Mouse (Mus musculus) CH12.LX (cell line): ENCODE data around the gene Slc6a16. TPM values are rescaled to one million over a fixed set of nuclear protein-coding genes. Genes with fewer than 3 reads are reported as not detected.

ENCODE experiments used
- DNase-seq: peaks from one replicate; pipeline ENCODE4 v3.0.0-alpha.2; 2013; ENCODE audit errors: extremely low read depth
- H3K27ac ChIP-seq: 2 replicates; pipeline ENCODE4 v1.5.1; 2012; ENCODE audit warnings: low read depth, mild to moderate bottlenecking, control low read depth, moderate library complexity; ENCODE audit not compliant: insufficient read depth
- H3K27me3 ChIP-seq: replicated peaks from 2 replicates; pipeline ENCODE3; 2012; ENCODE audit warnings: inconsistent platforms
- H3K36me3 ChIP-seq, 2 experiments: replicated peaks in 1 of 2; 2 replicates each; pipeline versions ENCODE3 to v1.6.1; 2012; ENCODE audit warnings: inconsistent platforms in 1 of 2, low read length in 1 of 2, mild to moderate bottlenecking in 1 of 2, mixed read lengths in 1 of 2, moderate library complexity in 1 of 2; ENCODE audit not compliant: control insufficient read depth in 1 of 2, insufficient read depth in 1 of 2
- H3K4me1 ChIP-seq, 2 experiments: 2 replicates each; pipeline ENCODE4 v1.6.1; 2012; ENCODE audit warnings: inconsistent platforms in 1 of 2, moderate library complexity in 1 of 2; ENCODE audit not compliant: insufficient read depth in 2 of 2, control insufficient read depth in 1 of 2
- H3K4me2 ChIP-seq: 2 replicates; pipeline ENCODE4 v1.6.1; 2012; ENCODE audit warnings: low read depth, mild to moderate bottlenecking, control low read depth; ENCODE audit not compliant: poor library complexity, insufficient read depth, severe bottlenecking
- H3K4me3 ChIP-seq, 3 experiments: fragments of 150-350 bp in 1 of 3; sonication (generic) in 1 of 3; replicated peaks in 1 of 3; 2 replicates each; pipeline versions ENCODE3 to v1.5.1; 2011 to 2012; ENCODE audit warnings: low read depth in 2 of 3, low read length in 2 of 3, mild to moderate bottlenecking in 2 of 3, moderate library complexity in 2 of 3, control low read depth in 1 of 3, improper control_type of control experiment in 1 of 3, inconsistent platforms in 1 of 3, mixed read lengths in 1 of 3; ENCODE audit not compliant: poor library complexity in 1 of 3
- H3K79me2 ChIP-seq: replicated peaks from 2 replicates; pipeline ENCODE4 v1.6.1; 2012; ENCODE audit warnings: mild to moderate bottlenecking, moderate library complexity; ENCODE audit not compliant: control insufficient read depth, poor library complexity, insufficient read depth, severe bottlenecking; ENCODE audit errors: extremely low read depth
- H3K9ac ChIP-seq: 2 replicates; pipeline ENCODE4 v1.6.1; 2012; ENCODE audit warnings: low read depth, mild to moderate bottlenecking, control low read depth, moderate library complexity; ENCODE audit not compliant: insufficient read depth
- H3K9me3 ChIP-seq: replicated peaks from 2 replicates; pipeline ENCODE3; 2012; ENCODE audit warnings: low read length, inconsistent platforms, mixed read lengths
- CHD1 ChIP-seq: IDR thresholded peaks from 2 replicates; pipeline ENCODE4 v1.6.1; 2012; ENCODE audit warnings: low read depth, low read length, improper control_type of control experiment, inconsistent platforms
- E2F4 ChIP-seq: IDR thresholded peaks from 2 replicates; pipeline ENCODE4 v1.6.1; 2011; ENCODE audit warnings: low read depth, low read length, improper control_type of control experiment; ENCODE audit not compliant: insufficient replicate concordance
- ELF1 ChIP-seq: IDR thresholded peaks from 2 replicates; pipeline ENCODE4 v1.6.1; 2014; ENCODE audit warnings: low read depth, mild to moderate bottlenecking, inconsistent platforms, low read length, improper control_type of control experiment
- ETS1 ChIP-seq: conservative IDR thresholded peaks from 2 replicates; pipeline ENCODE4 v1.6.1; 2012; ENCODE audit warnings: low read depth, mild to moderate bottlenecking, inconsistent platforms, low read length, improper control_type of control experiment, moderate library complexity
- GABPA ChIP-seq: IDR thresholded peaks from 2 replicates; pipeline ENCODE4 v1.6.1; 2012; ENCODE audit warnings: low read depth, low read length, improper control_type of control experiment, inconsistent platforms; ENCODE audit not compliant: insufficient replicate concordance
- HCFC1 ChIP-seq: IDR thresholded peaks from 2 replicates; pipeline ENCODE4 v1.6.1; 2012; ENCODE audit warnings: low read depth, mild to moderate bottlenecking, inconsistent platforms, low read length, improper control_type of control experiment
- IRF4 ChIP-seq: IDR thresholded peaks from 2 replicates; pipeline ENCODE4 v1.6.1; 2014; ENCODE audit warnings: low read depth, mild to moderate bottlenecking, inconsistent platforms, low read length, improper control_type of control experiment
- JUN ChIP-seq: IDR thresholded peaks from 2 replicates; pipeline ENCODE4 v1.6.1; 2011; ENCODE audit warnings: low read depth, mild to moderate bottlenecking, low read length, improper control_type of control experiment, moderate library complexity; ENCODE audit not compliant: insufficient read depth
- JUND ChIP-seq: conservative IDR thresholded peaks from 2 replicates; pipeline ENCODE4 v1.6.1; 2011; ENCODE audit warnings: low read depth, low read length, improper control_type of control experiment
- KAT2A ChIP-seq: IDR thresholded peaks from 2 replicates; pipeline ENCODE4 v1.6.1; 2012; ENCODE audit warnings: low read length, improper control_type of control experiment, inconsistent platforms; ENCODE audit not compliant: insufficient replicate concordance
- MAX ChIP-seq: IDR thresholded peaks from 2 replicates; pipeline ENCODE4 v1.6.1; 2011; ENCODE audit warnings: low read length, improper control_type of control experiment
- MAZ ChIP-seq: IDR thresholded peaks from 2 replicates; pipeline ENCODE4 v1.6.1; 2012; ENCODE audit warnings: low read depth, mild to moderate bottlenecking, inconsistent platforms, low read length, improper control_type of control experiment, moderate library complexity
- MEF2A ChIP-seq: IDR thresholded peaks from 2 replicates; pipeline ENCODE4 v1.6.1; 2014; ENCODE audit warnings: low read depth, mild to moderate bottlenecking, inconsistent platforms, low read length, improper control_type of control experiment, borderline replicate concordance
- MYC ChIP-seq: IDR thresholded peaks from 2 replicates; pipeline ENCODE4 v1.6.1; 2011; ENCODE audit warnings: low read depth, mild to moderate bottlenecking, improper control_type of control experiment, low read length
- NELFE ChIP-seq: IDR thresholded peaks from 2 replicates; pipeline ENCODE4 v1.6.1; 2011; ENCODE audit warnings: low read depth, low read length, improper control_type of control experiment
- POLR2A ChIP-seq: IDR thresholded peaks from 2 replicates; pipeline ENCODE4 v1.6.1; 2011; ENCODE audit warnings: low read depth, mild to moderate bottlenecking, improper control_type of control experiment, low read length
- POLR2AphosphoS2 ChIP-seq: IDR thresholded peaks from 2 replicates; pipeline ENCODE4 v1.6.1; 2011; ENCODE audit warnings: low read depth, low read length, improper control_type of control experiment
- RAD21 ChIP-seq: IDR thresholded peaks from 2 replicates; pipeline ENCODE4 v1.6.1; 2011; ENCODE audit warnings: low read depth, mild to moderate bottlenecking, low read length, improper control_type of control experiment, moderate library complexity
- RCOR1 ChIP-seq: conservative IDR thresholded peaks from 2 replicates; pipeline ENCODE4 v1.6.1; 2012; ENCODE audit warnings: low read depth, mild to moderate bottlenecking, inconsistent platforms, low read length, improper control_type of control experiment
- SIN3A ChIP-seq: IDR thresholded peaks from 2 replicates; pipeline ENCODE4 v1.6.1; 2012; ENCODE audit warnings: low read length, improper control_type of control experiment, inconsistent platforms
- SMC3 ChIP-seq: IDR thresholded peaks from 2 replicates; pipeline ENCODE4 v1.6.1; 2011; ENCODE audit warnings: low read depth, low read length, improper control_type of control experiment
- TBP ChIP-seq: conservative IDR thresholded peaks from 2 replicates; pipeline ENCODE4 v1.6.1; 2011; ENCODE audit warnings: low read depth, low read length, improper control_type of control experiment
- TCF12 ChIP-seq: IDR thresholded peaks from 2 replicates; pipeline ENCODE4 v1.6.1; 2014; ENCODE audit warnings: low read depth, mild to moderate bottlenecking, inconsistent platforms, low read length, improper control_type of control experiment
- UBTF ChIP-seq: IDR thresholded peaks from 2 replicates; pipeline ENCODE4 v1.6.1; 2012; ENCODE audit warnings: low read depth, mild to moderate bottlenecking, inconsistent platforms, low read length, improper control_type of control experiment, moderate library complexity
- USF2 ChIP-seq: conservative IDR thresholded peaks from 2 replicates; pipeline ENCODE4 v1.6.1; 2011; ENCODE audit warnings: low read depth, low read length, improper control_type of control experiment
- ZC3H11A ChIP-seq: IDR thresholded peaks from 2 replicates; pipeline ENCODE4 v1.6.1; 2012; ENCODE audit warnings: low read depth, mild to moderate bottlenecking, inconsistent platforms, low read length, improper control_type of control experiment
- ZKSCAN1 ChIP-seq: IDR thresholded peaks from 2 replicates; pipeline ENCODE4 v1.6.1; 2012; ENCODE audit warnings: low read depth, inconsistent platforms, low read length, improper control_type of control experiment, borderline replicate concordance
- ZMIZ1 ChIP-seq: IDR thresholded peaks from 2 replicates; pipeline ENCODE4 v1.6.1; 2012; ENCODE audit warnings: low read depth, mild to moderate bottlenecking, inconsistent platforms, low read length, improper control_type of control experiment
- dilution Hi-C: fragments of 300-500 bp; cut with MboI; formaldehyde crosslinking; loops from 2 replicates; pipeline ENCODE4 v1.14.3; 2020; ENCODE audit warnings: low sequenced_read_pairs; ENCODE audit not compliant: extremely low pct_unique_long_range_greater_than_20kb, extremely low pct_ligation_motif_present
- in situ Hi-C: fragments of 300-500 bp; cut with MboI; formaldehyde crosslinking; loops from 3 replicates; pipeline ENCODE4 v1.14.3; 2019; ENCODE audit warnings: low sequenced_read_pairs, low pct_ligation_motif_present, low pct_unique_long_range_greater_than_20kb, mixed read lengths
- polyA plus RNA-seq: library from polyadenylated mRNA; unstranded; fragments of >175 nt; gene quantifications from 2 replicates; pipeline ENCODE4 v1.2.1, GENCODE M21; 2012; ENCODE audit warnings: low read depth; ENCODE audit not compliant: insufficient read length
- total RNA-seq, 2 experiments: library from RNA; depleted of rRNA; stranded (reverse); fragments of 300-350 nt in 1 of 2; fragments of >200 nt in 1 of 2; gene quantifications; 2 replicates each; pipeline ENCODE4 v1.2.3; 2012 to 2014

Slc6a16 gene
- total and polyA plus RNA-seq, 3 experiments: 0.08 to 0.37 (median 0.13) TPM

- Histone ChIP-seq H3K79me2 (no peaks in the 10 kb centered on the region), H3K9ac (no peak overlapping the region), H3K4me3 (no peak overlapping the region), H3K4me2 (no peak overlapping the region), H3K36me3 (no peaks in the 10 kb centered on the region), H3K4me1 (peaks cover 3 to 24% of the 10 kb centered on the region in 2 experiments; a peak in 3 of 4 replicates)
- in situ Hi-C loops: no loop called here
- no peak for DNase-seq
- no peak for TF ChIP-seq UBTF
- TF ChIP-seq NELFE: no peak
- no peak for TF ChIP-seq SIN3A
- TF ChIP-seq ETS1: no peak
- TF ChIP-seq USF2: no peak
- TF ChIP-seq HCFC1: no peak
- no peak for TF ChIP-seq ZC3H11A
- no peak for TF ChIP-seq ZMIZ1
- no peak for TF ChIP-seq RCOR1
- no peak for TF ChIP-seq TBP
- TF ChIP-seq TCF12: no peak
- no peak for TF ChIP-seq MYC
- TF ChIP-seq POLR2A: no peak
- no peak for TF ChIP-seq MEF2A
- TF ChIP-seq E2F4: no peak
- TF ChIP-seq RAD21: no peak
- TF ChIP-seq JUND: no peak
- TF ChIP-seq SMC3: no peak
- TF ChIP-seq ZKSCAN1: no peak
- TF ChIP-seq CHD1: no peak
- TF ChIP-seq, all 38 proteins: peak for 0
- no peak overlapping the region for H3K27ac ChIP-seq
- dilution Hi-C loops: no loop called here
- H3K9me3 ChIP-seq: peaks cover 11% of the 10 kb centered on the region
- peaks cover 24% of the 10 kb centered on the region for H3K27me3 ChIP-seq
Measured at GRCm38 (mm10) chr7:45211070-45211469, 29.8 kb upstream of the Slc6a16 start.

- Histone ChIP-seq H3K27ac (no peak within 1 kb of the TSS), H3K9me3 (peaks cover 11% of the 10 kb centered on the region), H3K4me2 (peak within 1 kb of the TSS; percentile 58; the same call in 1 of the 2 replicates), H3K27me3 (peaks cover 24% of the 10 kb centered on the region), H3K4me1 (peaks cover 6 to 28% of the 10 kb centered on the region in 2 experiments; a peak in 3 of 4 replicates), H3K4me3 (peak within 1 kb of the TSS in 1 of 3 experiments; percentile 29), H3K79me2 (no peaks in the 10 kb centered on the region), H3K9ac (no peak within 1 kb of the TSS; the same call in 1 of the 2 replicates), H3K36me3 (no peaks in the 10 kb centered on the region)
- in situ Hi-C loops: no loop called here
- TF ChIP-seq POLR2AphosphoS2 (no peak), KAT2A (no peak), JUND (peak; percentile 76), POLR2A (no peak), GABPA (no peak), ELF1 (no peak), MYC (0 out of 2 replicates have a peak, but pooled peaks have one; percentile 32), MAX (peak; percentile 20; the same call in 1 of the 2 replicates), MEF2A (no peak), SIN3A (0 out of 2 replicates have a peak, but pooled peaks have one; percentile 55), TCF12 (no peak), SMC3 (no peak), E2F4 (no peak), MAZ (no peak), ETS1 (no peak), RCOR1 (no peak), HCFC1 (no peak), IRF4 (peak; percentile 82), JUN (peak; percentile 41; the same call in 1 of the 2 replicates), UBTF (no peak)
- DNase-seq: no peak
- dilution Hi-C loops: no loop called here
Measured at GRCm38 (mm10) chr7:45211851-45212251, 29.0 kb upstream of the Slc6a16 start, which contains the start of gene Dkkl1. TSS of gene Dkkl1 (minus strand) at chr7:45212147.
